Mouse (Mus musculus) midbrain, postnatal 0 days (tissue): ENCODE measurements around the gene Glg1. TPM values are rescaled to one million over a fixed set of nuclear protein-coding genes. Genes with fewer than 3 reads are reported as not detected.

Experiments used
- ATAC-seq: fragments of 200-750 bp; cut with Nextera tagmentation; 2 replicates; pipeline ENCODE4 v1.8.0; 2017; ENCODE audit warnings: moderate number of reproducible peaks, mild to moderate bottlenecking, moderate TSS enrichment, moderate library complexity; ENCODE audit not compliant: low FRiP score
- DNase-seq: peaks from one replicate; pipeline ENCODE4 v3.0.0-alpha.2; 2015; ENCODE audit warnings: low spot score
- H3K27ac ChIP-seq: fragments of 300-500 bp; sonication (generic); 2 replicates; pipeline ENCODE4 v1.5.1; 2014; ENCODE audit warnings: low read depth, mild to moderate bottlenecking, low read length, mixed read lengths
- H3K27me3 ChIP-seq: fragments of 300-500 bp; sonication (generic); 2 replicates; pipeline ENCODE4 v1.6.1; 2014; ENCODE audit warnings: low read length, control low read depth, mixed read lengths; ENCODE audit not compliant: insufficient read depth
- H3K36me3 ChIP-seq: fragments of 300-500 bp; sonication (generic); 2 replicates; pipeline ENCODE4 v1.6.1; 2014; ENCODE audit warnings: low read length, control low read depth, mixed read lengths; ENCODE audit not compliant: insufficient read depth
- H3K4me1 ChIP-seq: fragments of 300-500 bp; sonication (generic); 2 replicates; pipeline ENCODE4 v1.6.1; 2014; ENCODE audit warnings: mild to moderate bottlenecking, control low read depth, antibody characterized with exemption, low read length, mixed read lengths; ENCODE audit not compliant: insufficient read depth
- H3K4me2 ChIP-seq: fragments of 300-500 bp; sonication (generic); 2 replicates; pipeline ENCODE4 v1.6.1; 2014; ENCODE audit warnings: low read depth, mild to moderate bottlenecking, low read length, mixed read lengths; ENCODE audit not compliant: poor library complexity, severe bottlenecking
- H3K4me3 ChIP-seq: fragments of 300-500 bp; sonication (generic); 2 replicates; pipeline ENCODE4 v1.5.1; 2014; ENCODE audit warnings: low read depth, mild to moderate bottlenecking, low read length, moderate library complexity
- H3K9ac ChIP-seq: fragments of 300-500 bp; sonication (generic); replicated peaks from 2 replicates; pipeline ENCODE4 v1.6.1; 2014; ENCODE audit warnings: mild to moderate bottlenecking, low read length, moderate library complexity, mixed read lengths; ENCODE audit not compliant: poor library complexity, severe bottlenecking
- H3K9me3 ChIP-seq: fragments of 300-500 bp; sonication (generic); 2 replicates; pipeline ENCODE4 v1.6.1; 2016; ENCODE audit warnings: low read length, control low read depth
- CTCF ChIP-seq: IDR thresholded peaks from 2 replicates; pipeline ENCODE4 v1.5.1; 2016; ENCODE audit warnings: antibody characterized with exemption, mild to moderate bottlenecking
- WGBS: fragments of 180-500 bp; shearing (Covaris S2); extraction: QIAGEN DNeasy Blood & Tissue Kit; methylation state at CpG from one replicate; pipeline ENCODE4 v1.1.7; 2014; 5-methylcytosine and 5-hydroxymethylcytosine counted together
- microRNA-seq: library from miRNA; unstranded; fragments of <30 nt; microRNA quantifications from one replicate; pipeline ENCODE4, GENCODE M21; 2016; ENCODE audit warnings: borderline number of aligned reads
- polyA plus RNA-seq: library from polyadenylated mRNA; unstranded; fragments of >200 nt; fragmentation: Nextera tagmentation; extraction: Ambion mirVana; gene quantifications from 2 replicates; pipeline ENCODE4 v1.2.1, GENCODE M21; 2015
- total RNA-seq: library from RNA; depleted of rRNA; stranded (reverse); fragments of >200 nt; gene quantifications from 2 replicates; pipeline ENCODE4 v1.2.3, GENCODE M21; 2014; rRNA removed

The Glg1 gene
- total and polyA plus RNA-seq, 2 experiments from 2014 or later: 37.4 to 50.9 TPM

DNA sequence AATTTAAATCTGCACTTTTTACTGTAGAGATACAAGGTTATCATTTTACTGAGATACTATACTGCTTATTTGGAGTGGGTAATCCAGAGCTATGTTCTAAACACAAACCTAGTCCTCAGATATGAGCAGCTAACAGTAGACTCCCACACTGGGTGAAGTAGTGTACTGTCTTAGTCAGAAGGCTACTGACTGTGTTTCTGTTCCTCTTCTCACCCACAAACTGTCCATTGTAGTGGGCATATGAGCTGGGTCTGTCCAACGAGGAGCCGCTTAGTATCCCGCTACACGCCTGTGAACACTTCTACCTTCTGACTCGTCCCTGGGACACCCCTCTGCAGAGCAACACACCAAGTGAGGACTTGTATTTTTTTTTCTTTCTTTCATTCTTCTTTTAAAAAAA lies 144.1 kb downstream of the Glg1 start:
- 93% methylated on average over 5 of the region's 5 CpGs for WGBS
- DNase-seq (no peak), ATAC-seq (no peak)
- Histone ChIP-seq H3K9me3 (no peaks in the 10 kb centered on the region), H3K4me2 (no peak overlapping the region), H3K36me3 (peaks cover 39% of the 10 kb centered on the region), H3K27ac (no peak overlapping the region), H3K9ac (no peak overlapping the region), H3K4me3 (no peak overlapping the region), H3K27me3 (no peaks in the 10 kb centered on the region), H3K4me1 (no peaks in the 10 kb centered on the region)
- TF ChIP-seq CTCF: no peak

Small RNAs within 50 kb of the gene (microRNA-seq; reads per million reads assigned to microRNA genes)
- gene Gm23193: not detected

Other genes with a start within 250 kb of the Glg1 start
- gene Ddx19b, start 227.5 kb downstream of the Glg1 start, total RNA-seq: 11.0 and 14.7 TPM in 2 replicates
- gene Ddx19b, start 227.5 kb downstream of the Glg1 start, polyA plus RNA-seq: 5.0 and 5.2 TPM in 2 replicates
- 110 and 111 TPM in 2 replicates for gene Aars, start 226.1 kb downstream of the Glg1 start, total RNA-seq
- gene Aars, start 226.1 kb downstream of the Glg1 start, polyA plus RNA-seq: 86.8 and 91.9 TPM in 2 replicates
- not detected in 2 replicates for gene Exosc6, start 202.9 kb downstream of the Glg1 start, total RNA-seq
- gene Exosc6, start 202.9 kb downstream of the Glg1 start, polyA plus RNA-seq: not detected in 2 replicates
- gene Clec18a, start 166.8 kb downstream of the Glg1 start, total RNA-seq: not detected in 2 replicates
- 0.10 and 0.39 TPM in 2 replicates for gene Clec18a, start 166.8 kb downstream of the Glg1 start, polyA plus RNA-seq
- gene Pdpr, start 164.6 kb downstream of the Glg1 start, total RNA-seq: 19.3 and 19.5 TPM in 2 replicates
- gene Pdpr, start 164.6 kb downstream of the Glg1 start, polyA plus RNA-seq: 6.7 and 9.5 TPM in 2 replicates
- 17.2 and 19.2 TPM in 2 replicates for gene Rfwd3, start 41.0 kb upstream of the Glg1 start, total RNA-seq
- gene Rfwd3, start 41.0 kb upstream of the Glg1 start, polyA plus RNA-seq: 10.3 and 10.5 TPM in 2 replicates
- gene Mlkl, start 79.0 kb upstream of the Glg1 start, total RNA-seq: not detected in 2 replicates
- gene Mlkl, start 79.0 kb upstream of the Glg1 start, polyA plus RNA-seq: 0.43 and 0.56 TPM in 2 replicates
- 0.42 and 1.8 TPM in 2 replicates for gene Fa2h, start 134.6 kb upstream of the Glg1 start, total RNA-seq
- 0.79 and 0.81 TPM in 2 replicates for gene Fa2h, start 134.6 kb upstream of the Glg1 start, polyA plus RNA-seq